Mouse (Mus musculus): Measurements from ENCODE around the gene Mars.

The Mars gene

DNA sequence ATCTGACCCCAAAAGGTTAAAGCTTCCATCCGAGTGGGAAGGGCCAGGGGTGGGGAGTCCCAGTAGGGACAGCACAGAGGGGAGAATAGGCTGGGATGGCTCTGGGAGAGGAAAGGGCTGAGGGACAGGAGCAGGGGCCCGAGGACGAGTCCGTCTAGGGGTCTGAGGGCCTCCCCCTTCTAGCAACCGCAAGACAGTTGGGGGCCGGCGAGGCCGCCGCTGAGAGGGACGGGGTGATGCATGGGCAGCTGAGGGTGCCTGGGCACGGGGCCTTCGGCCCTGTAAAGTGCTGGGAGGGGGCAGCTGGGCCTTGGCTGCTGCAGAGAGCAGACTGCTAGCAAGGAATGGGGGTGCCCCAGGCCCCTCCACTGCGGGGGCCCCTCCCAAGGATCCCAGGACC, 25.9 kb downstream of the Mars start:
- no peak for DNase-seq

DNA sequence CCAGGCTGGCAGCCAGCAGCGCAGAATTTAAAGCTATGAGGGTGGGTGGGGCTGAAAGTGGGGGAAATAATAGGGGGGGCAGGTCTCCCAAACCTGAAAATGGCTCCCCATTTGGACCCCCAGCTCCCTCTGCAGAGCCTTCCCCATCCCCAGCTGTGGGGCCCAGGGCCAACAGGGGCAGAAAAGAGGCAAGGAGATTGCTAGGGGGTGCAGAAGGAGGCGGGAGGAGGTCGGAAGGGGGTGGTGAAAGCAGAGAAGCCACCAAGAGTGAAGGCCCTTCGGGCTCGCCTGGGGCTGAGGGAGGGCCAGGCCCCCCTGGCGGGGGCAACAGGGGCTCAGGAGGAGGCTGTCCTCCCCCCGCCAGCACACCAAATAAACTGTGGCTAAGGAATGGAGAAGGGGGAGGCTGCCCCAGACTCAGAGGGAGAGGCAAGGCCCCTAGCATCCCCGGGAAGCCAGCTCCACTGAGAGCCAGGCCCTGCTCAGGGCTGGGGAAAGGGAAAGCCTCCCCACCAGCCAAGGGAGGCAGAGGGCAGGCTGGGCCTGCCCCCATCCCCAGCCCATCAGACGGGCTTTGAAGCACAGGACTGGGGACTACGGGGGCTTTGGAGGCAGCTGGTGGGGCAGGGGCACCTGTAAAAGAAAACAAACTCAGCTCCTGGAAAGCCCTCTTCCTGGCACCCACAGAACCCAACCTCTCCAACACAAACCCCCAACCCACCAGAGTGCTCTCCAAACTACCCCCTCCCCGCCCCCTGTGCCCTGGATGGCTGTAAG, 26.7 kb downstream of the Mars start:
- DNase-seq, result no peak

DNA sequence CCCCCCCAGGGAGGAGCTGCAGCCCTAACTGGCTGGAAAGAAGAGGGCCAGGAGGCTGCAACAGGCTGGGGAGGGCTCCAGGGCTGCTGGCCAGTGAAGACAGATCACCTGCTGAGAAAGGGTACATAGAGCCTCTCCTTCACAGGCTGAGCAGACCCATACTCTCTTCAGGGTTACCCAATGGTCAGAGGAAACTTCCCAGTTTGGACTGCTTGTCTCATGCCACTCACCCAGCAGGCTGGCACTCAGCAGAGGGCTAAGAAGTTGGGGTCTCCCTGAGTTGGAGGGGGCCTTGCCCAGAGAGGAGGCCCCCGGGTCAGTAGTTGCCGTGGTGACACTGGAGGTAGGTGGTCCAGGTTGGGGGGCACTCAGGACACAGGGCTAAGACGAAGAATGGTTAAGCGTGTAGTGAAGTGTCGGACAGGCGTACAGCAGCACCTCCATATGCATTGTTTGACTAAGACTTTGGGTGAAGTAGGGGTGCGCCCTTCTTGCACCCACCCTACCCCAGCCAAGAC, 27.4 kb downstream of the Mars start:
- no peak for DNase-seq

DNA sequence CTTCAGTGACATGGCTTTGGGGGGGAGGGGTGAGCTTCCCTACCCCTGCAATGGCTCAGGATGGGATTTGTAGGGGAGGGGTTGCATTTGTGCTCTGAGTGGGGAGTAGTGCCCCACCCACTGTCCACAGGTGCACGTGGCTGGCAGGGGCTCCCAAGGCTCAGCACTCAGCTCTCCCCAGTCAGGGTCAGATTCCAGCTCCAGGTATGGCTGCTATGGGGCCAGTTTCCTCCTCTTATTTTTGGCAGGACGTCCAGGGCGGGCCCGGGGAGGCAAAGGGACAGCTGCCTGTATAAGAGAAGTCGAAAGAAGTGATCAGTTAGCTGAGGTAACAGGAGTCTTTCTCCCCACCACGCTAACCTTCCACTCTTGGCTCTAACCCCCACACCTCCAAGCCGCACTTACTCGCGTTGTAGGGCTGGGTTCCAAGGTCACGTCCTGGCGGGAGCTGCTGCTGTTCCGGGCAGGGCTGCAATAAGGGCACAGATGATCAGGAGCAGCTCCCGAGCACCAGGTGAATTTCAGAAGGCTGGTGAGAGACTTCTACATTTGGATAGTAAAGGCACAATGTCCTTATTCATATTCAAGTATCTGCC, 28.9 kb downstream of the Mars start:
- DNase-seq, result no peak

DNA sequence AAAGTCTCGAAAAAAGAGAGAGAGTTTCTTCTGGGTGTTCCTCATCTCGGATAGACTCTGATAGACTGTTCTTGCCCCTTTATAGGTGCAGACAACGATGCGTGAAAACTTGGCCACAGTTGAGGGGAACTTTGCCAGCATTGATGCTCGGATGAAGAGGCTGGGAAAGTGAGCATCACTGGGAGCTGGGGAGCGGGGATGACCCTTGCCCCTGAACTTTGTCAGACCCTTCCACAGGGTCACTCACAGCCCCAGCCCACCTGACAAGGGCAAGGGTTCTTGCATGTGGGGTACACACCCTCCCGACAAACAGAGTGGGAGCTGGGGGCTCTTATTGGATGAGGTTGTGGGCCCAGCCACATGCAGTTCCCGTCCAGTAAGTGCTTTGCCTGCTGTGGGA, 30.3 kb downstream of the Mars start:
- DNase-seq, result no peak

DNA sequence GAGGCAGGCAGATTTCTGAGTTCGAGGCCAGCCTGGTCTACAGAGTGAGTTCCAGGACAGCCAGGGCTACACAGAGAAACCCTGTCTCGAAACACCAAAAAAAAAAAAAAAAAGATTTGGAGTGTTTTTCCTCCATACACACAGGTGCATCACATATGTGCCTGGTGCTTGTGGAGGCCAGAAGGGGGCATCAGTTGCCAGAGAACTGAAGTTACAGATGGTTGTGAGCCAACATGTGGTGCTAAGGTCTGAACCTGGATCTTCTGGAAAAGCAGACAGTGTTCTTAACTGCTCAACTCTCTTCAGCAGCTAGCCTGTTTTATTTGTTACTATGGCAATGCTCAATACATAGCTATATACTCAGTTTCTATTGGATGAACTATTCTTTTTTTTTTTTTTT, 31.9 kb downstream of the Mars start:
- no peak for DNase-seq

DNA sequence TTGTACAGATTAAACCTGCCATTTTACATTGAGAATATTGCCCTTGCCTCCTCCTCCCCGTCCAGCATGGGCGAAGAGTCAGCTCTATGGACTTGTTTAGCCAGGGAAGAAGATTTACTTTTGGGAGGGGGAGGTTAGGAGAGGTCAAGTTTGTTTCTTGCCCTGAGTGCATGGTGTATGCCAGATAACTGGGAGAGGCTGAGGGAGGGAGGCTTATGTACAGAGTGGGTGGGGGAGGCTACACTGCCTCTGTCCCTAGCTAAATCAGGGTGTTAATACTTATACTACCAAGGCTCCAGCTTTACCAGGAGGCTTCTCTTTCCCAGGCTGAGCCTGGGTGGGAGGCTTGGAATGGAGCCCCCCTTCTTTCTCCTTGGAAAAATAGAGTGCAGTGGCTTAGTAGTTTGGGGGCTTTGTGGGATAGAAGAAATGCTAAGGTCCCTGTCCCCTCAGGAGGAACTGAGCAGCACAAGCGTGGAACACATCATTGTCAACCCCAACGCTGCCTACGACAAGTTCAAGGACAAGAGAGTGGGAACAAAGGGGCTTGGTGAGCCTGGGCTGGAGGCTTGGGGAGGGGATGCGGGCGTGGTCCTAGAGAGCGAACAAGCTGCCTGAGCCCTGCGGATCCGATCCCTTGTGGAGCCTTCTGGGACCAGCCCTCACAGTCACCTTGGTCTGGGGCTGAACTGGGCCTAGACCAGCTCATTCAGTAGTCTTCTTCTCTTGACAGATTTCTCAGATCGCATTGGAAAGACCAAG, 37.1 kb downstream of the Mars start:
- DNase-seq, result no peak

DNA sequence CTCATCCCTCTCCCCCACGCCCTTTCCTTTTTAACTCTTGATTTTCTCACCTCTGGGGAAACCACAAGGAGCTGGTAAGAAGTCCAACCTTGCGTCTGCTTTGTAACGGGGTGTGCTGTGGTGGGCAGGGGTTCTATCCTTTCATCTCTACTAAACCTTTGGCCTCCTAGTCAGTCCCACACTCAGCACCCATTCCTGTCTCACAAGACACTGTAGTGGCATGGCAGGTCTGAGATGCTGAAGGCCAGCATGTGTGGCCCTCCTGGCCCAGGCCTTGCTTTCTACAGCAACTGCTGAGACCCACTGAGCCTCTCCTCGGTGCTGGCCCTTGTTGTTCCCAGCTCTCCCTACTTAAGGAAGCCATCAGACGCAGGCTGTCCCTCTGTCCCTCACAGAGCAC, 39.2 kb downstream of the Mars start:
- no peak for DNase-seq

DNA sequence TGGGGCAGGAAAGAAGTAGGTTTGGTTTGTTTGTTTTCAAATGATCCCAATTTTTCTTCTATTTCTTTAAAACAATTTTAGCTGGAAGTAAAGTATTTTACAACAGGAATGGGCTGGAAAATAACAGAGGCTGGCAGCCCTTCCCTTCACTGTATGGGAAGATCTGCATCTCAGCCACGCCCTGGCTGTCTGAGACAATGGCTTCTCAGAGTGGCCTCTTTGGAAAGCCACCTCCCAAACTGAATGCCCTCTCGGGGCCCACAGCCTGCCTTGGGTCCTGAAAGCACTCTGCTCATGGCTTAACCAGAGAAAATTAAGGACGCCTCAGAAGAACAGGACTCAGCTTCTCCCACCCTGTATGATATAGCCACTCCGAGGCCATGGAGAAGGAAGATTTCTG, 41.7 kb downstream of the Mars start:
- DNase-seq, result peak; percentile 18

DNA sequence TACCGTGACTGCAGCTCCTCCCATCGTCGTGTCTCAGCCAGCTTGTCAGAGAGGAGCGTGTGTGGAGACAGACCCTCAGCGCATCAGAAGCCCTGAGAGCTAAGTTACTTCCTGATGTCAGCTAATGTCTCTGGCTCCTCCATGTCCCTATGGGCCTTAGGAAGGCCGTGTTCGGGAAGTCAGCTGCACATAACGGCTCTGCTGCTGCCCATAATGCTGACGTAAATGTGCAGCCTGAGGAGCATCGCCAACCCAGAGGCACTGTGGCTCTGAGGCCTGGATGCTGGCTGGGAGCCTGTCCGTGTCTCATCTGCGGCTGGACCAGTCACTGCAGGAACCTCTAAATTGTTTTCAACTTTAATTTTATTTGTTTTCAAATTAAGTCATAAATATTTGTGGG, 42.5 kb downstream of the Mars start:
- no peak for DNase-seq

DNA sequence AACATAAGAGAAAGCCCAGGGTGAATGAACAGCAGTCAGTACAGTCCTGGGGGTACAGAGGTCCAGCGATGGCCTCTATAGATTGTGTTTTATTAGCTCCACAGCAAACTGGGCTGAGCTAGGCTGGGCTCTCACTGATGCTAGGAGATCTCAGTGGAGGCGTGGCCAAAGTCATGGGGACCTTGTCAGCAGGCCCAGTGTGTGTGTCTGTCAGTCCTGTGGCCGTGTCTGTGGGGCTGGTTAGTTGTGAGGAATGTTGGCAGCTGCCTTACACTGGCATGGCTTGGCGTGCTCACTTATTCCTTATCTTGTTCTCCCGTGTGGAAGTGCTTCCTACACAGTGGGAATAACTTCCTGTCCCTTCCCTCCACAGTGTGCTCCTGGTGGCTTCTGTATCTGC, 43.2 kb downstream of the Mars start:
- no peak for DNase-seq

DNA sequence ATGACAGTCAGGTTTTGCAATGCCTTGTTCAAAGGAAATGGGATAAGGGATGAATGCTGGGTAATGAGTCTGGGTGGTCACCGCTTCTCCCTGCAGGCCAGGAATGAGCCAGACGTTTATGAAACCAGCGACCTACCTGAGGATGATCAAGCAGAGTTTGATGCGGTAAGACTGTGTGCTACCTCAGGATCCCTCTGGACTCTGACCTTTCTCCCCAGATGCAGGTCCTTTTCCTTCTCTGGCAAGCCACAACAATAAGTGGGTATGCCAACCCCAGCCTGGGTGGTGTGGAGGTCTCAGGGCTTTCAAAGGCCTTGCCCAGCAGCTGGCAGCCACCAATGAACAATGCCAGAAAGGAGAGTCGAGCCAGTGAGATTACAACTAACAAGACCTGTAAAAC, 44.3 kb downstream of the Mars start:
- DNase-seq, result no peak

DNA sequence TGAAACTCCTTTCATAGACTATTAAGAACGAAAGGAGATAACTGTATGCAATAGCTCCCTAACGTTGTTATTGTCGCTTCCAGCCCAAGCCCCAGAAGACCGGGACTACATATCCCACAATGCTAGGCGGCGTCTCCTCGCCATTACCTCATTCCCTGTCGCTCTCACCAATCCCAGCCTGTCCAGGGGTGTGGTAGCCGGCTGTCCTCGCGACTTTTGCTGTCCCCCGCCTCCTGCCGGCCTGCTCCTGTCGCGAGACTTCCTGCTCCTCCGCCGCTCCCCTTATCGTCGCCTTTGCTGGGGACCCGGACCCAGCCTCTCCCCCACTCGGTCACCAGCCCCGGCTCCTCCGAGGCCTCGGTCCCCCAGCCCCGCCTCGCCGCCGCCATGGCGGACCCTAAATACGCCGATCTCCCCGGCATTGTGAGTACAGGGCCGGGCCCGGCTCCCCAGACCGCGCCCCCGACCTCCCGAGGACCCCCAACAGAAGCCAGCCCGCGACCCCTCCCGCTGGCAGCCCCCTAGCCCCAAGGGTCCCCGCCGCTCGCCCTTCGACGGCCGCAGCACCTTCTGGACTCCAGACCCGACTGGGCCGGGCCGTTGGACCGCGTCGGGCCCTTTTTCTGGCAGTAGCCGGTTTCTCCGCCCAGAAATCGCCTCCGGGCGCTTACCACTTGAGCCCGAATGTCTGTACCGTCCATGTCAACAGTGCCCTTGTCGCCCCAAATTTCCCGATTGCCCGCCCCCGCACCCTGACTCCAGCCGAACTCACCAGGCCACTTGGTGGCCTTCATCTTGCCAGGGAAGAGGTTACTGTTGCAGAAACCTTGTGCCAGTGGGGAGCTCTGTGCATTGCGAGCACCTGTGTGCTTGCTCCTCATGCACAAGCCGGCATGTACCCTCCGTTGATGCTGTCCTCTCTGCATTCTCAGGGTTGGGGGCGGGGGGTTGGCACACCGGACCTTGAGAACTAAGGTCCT, 45.2 kb downstream of the Mars start, which contains the start of gene Dctn2:
Gene Dctn2 (plus strand): TSS at position 257 of the 980 bp plus-strand sequence.
- peak; percentile 98 for DNase-seq

DNA sequence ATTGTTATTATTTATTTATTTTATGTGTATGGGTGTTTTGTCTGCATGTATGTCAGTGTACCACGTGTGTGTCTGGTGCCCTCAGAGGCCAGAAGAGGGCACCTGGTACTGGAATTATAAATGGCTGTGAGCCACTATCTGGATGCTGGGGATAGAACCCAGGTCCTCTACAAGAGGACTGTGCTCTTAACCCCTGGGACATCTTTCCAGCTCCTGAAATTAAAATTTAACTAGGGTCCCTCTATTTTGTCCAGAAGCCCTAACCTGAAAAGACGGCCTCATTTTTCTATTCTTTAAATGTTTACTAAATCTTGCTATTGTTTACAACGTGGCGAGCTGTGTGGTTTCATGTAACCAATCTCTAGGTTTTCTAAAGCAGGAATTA, 45.9 kb downstream of the Mars start:
- peak; percentile 40 for DNase-seq

DNA sequence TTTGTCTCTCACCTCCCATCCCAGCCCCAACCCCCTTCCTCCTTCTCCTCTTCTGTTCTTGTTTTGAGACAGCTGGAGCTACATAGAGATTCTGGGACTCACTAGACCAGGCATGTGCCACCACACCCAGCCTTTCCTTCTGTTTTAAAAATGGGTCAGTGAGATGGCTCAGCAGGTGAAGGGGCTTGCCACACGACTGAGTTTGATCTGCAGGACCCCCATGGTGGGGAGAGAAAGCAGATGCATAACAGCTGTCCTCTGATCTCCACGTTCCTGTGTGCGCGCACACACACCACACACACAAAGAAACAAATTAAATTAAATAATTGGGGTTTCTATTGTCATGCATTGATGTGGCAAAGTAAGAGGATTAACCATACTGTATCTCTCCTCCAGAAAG, 46.6 kb downstream of the Mars start:
- no peak for DNase-seq

DNA sequence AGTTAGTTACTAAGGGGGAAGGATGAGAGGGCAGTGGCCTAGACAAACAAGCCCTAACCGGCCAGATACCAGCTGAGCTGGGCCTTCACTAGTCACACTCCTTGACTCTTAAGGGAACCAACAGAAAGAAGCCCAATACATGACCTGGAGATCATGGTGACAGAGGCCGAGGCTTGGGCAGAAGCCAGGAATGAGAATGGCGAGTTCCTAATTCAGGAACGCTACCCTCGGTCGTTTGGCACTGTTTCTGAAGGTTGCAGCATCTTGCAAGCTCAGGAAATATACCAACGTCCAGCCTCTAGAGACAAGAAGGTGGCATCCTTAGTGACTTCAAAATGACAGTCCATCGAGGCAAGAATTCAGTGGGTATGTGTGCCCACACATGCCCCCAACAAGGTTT, 47.2 kb downstream of the Mars start:
- DNase-seq, result no peak

DNA sequence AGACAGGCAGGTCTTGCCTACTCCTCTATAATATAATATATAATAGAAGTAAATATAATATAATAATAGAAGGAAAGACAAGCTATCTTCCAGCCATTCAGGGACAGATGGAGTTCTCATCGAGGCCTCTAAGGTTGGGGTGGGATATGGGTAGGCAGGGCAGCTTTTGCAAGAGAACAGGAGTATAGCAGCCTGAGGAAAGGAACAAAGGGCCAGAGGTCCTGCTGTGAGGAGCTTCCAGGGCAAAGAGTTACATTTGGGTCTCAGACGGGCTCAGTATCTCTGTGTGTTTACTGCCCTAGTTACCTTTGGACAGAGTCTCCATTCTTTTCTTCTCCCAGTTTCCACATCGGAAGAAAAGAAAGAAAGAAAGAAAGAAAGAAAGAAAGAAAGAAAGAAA, 48.0 kb downstream of the Mars start:
- no peak for DNase-seq

DNA sequence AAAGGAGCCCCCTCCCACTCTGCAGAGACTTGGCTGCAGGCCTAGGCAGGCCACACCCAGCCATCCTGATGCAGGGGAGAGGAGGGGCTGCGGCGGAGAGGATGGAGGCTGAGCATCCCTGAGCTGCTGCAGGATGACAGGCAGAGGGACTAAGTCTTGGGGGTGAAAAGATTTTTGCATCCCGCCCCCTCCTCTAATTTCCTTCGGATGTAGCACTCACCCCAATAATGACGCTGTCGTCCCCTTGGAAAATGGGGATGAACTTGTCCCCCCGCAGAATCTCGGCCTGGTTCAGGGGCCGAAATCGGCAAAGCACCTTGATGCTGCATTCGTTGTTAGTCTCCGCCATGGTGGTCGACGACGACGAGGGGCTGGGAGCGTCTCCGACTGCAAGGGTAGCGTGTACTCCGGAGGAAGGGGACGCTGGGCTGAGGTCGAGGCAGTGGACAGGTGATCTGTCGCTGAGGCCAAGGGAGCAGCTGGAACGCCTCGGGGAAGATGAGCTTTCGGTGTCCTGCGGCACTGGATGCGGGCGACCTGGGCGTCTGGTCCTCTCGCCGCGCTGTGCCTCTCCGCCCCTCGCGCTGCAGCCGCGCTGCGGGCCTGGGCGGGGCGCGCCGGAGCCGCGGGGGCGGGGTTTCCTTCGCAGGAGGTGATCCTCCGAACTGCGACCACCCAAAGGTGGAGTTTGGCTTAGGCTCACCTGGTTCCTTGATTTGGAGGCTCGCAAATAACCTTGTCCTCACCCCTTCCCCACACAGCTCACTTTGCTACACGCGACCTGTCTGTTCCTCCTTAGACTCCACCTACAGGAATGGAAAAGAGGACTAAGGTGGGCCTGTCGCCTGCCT, 48.8 kb downstream of the Mars start, which contains the start of gene Kif5a:
Gene Kif5a (minus strand): TSS at position 801 of the 851 bp plus-strand sequence.
- no peak for DNase-seq

DNA sequence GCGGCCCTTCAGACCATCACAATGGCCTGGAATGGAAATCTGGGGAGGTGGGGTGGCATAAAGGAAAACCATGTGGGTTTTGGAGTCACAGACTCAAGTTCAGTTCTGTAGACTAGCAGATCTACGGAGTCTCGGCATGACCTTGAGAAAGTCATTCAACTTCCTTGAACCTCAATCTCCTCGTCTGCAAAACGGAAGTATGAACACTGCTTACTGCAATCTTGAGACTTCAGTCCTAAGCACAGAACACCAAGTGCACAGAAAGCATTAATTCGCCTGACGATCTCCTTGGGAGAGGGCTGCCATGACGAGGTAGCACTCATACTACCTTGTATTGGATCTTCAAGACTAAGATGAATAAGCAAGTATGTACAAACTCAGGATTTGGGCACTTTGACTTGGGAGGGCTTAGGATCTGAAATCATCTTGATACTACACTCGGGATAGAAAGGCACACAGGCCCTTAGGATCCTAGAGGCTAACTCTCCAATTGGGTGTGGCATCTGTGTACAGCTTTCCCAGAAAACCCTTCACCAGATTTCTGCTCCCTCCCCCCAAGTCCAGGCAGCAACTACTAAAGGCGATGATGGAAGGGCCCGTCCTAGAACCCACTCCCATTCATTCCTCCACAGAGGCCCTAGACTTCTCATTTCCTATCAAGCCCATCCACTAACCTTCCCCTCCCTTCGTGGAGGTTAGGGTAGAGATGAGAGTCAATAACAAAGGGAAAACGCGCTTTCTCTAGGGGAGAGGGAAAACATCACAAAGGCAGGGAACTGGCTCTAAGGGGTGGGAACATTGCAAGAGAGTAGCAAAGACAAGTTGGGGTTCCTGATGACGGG, 49.7 kb downstream of the Mars start:
- no peak for DNase-seq

DNA sequence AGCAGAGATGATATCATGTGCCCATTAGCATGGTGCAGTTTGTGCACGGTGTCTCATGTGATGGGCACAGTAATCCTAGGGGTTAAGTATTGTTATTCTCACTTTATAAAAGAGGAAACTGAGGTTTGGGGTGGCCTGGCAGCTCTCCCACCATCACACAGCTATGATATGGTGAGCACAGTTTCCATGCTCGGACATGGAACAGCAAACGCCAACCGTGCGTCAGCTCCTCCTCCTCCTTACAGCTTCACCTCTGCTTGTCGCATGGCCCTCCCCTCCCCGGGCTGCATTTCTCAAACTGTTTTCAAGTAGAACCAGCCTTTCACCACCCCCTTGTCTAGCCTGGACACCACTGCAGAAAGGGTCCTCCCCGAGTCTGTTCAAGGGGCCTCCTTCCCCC, 53.1 kb downstream of the Mars start:
- DNase-seq, result no peak

DNA sequence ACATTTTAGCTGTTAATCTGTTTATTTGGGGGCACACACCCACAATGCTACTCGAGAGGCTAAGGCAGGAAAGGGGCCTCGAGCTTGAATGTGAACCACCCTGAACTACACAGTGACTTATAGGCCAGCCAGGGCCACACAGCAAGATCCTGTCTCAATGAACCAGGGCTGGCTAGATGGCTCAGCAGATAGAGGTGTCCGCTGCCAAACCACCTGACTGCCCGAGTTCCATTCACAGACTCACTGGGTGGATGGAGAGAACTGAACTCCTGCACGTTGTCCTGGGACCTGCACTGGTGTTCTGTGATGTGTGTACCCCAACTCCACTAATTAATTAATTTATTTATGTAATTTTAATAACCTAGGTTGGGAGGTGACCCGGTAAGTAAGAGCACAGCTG, 53.8 kb downstream of the Mars start:
- no peak for DNase-seq
